Mouse (Mus musculus) ovary, adult 2 months (tissue): Measurements from ENCODE around the gene Gmpr2. TPM values are rescaled to one million over a fixed set of nuclear protein-coding genes. Genes with fewer than 3 reads are reported as not detected.

Source experiments
- polyA plus RNA-seq: library from polyadenylated mRNA; depleted of rRNA; stranded (reverse); fragments of >200 nt; gene quantifications from 2 replicates; pipeline ENCODE4 v1.2.3, GENCODE M21; 2012; rRNA removed

Gene Gmpr2
- 13.6 and 17.9 TPM in 2 replicates for polyA plus RNA-seq

GRCm38 (mm10) chr14:55671833-55672740 lies at the start of gene Gmpr2, which contains the start of gene Nedd8:
Gene Gmpr2 (plus strand): TSS chr14:55671941.
Gene Nedd8 (minus strand): TSS chr14:55672124.

GRCm38 (mm10) chr14:55635523-55636007 lies 36.2 kb upstream of the Gmpr2 start, which contains the start of gene Ipo4:
Gene Ipo4 (minus strand): TSS chr14:55635957.

DNA sequence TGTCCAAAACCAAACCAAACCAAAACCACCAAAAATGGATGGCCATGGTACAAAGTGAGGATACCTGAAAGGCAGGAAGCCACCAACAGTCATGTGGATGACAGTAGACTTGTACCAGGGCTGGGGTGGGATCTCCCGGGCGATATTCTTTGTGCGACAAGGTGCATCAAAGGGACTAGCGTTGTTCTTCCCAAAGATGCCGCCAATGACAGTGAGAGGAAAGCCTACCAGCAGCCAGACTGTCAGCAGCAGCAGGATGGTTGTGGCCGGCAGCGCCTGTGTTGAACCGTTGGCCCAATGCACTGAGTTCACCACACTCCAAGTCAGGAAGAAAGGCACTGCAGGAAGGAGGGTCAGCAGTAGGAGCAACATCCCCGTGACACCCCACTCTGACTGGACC lies 33.9 kb upstream of the Gmpr2 start, which contains the start of gene Gm49378:
TSS of gene Gm49378 (minus strand) at position 101 of the 400 bp plus-strand sequence.

GRCm38 (mm10) chr14:55643060-55643907 lies 28.5 kb upstream of the Gmpr2 start, which contains the start of gene Tm9sf1:
Gene Tm9sf1 (minus strand): TSS chr14:55643806.

DNA sequence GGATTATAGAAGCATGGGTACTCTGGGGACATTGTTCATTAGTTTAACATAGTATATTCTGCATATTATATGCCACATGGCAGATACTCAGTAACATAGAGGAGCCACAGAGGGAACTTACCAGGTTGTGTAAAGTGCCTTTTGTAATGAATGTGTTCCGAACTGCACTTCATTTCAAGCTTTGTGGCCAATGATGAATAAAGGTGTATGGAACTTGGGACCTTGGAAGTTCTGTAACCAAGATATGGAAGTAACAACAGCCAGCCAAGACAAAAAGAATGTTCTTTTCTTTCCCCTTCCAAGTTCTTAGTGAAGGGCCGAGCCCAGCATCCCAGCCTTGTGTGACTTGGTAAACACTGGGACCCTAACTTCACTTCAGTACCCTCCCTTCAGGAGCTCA lies 21.9 kb upstream of the Gmpr2 start, which contains the start of gene Tssk4:
TSS of gene Tssk4 (plus strand) at position 301 of the 400 bp plus-strand sequence.

GRCm38 (mm10) chr14:55659960-55660573 lies 11.7 kb upstream of the Gmpr2 start, which contains the start of gene Mdp1:
Gene Mdp1 (minus strand): TSS chr14:55660508.

DNA sequence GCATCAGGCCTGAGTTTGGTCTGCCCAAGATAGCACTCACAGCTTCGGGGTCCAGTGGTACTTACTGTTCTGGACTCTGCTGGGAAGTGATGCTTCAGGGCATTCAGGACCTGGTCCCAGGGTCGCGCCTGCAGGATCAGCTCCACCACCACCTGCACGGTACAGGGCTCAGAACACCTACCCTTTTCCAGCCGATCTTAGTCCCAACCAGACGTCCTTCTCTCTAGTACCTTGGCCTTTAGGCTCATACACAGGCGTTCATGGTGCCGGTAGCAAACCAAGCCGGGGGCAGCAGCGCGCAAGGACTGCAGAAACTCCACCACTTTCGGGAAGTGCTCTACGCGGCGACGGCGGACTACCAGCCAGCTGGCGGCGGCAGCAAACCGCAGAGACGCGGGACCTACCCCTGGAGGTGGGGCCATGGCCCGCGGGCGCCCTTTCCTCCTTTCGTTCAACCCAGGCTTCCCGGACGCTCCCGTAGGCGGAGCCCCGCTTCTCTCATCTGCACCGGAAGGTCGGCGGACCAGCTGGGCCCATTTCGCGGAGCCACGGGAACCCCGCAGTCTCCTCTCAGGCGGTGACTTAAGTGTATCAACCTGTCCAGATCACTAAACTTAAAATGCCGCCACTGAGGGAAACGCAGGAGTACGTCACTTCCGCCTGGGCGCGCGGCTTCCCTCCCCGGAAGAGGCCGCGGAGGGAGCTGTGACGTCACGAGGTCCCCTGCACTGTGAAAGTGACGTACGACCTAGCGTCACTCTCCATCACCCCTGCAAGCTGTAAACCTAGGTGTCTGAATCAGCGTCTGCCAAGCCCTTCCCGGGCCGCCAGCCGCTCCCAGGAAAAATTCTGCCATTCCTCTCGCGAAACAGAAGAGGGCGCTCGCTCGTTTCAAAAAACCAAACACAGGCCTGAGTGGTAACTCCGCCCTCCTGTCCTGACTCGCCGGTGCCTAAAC lies 9.7 kb downstream of the Gmpr2 start, which contains the start of gene Tinf2:
TSS of gene Tinf2 (minus strand) at position 661 of the 958 bp plus-strand sequence.

GRCm38 (mm10) chr14:55713729-55714122 lies 42.0 kb downstream of the Gmpr2 start, which contains the start of gene Tgm1:
Gene Tgm1 (minus strand): TSS chr14:55713926.

DNA sequence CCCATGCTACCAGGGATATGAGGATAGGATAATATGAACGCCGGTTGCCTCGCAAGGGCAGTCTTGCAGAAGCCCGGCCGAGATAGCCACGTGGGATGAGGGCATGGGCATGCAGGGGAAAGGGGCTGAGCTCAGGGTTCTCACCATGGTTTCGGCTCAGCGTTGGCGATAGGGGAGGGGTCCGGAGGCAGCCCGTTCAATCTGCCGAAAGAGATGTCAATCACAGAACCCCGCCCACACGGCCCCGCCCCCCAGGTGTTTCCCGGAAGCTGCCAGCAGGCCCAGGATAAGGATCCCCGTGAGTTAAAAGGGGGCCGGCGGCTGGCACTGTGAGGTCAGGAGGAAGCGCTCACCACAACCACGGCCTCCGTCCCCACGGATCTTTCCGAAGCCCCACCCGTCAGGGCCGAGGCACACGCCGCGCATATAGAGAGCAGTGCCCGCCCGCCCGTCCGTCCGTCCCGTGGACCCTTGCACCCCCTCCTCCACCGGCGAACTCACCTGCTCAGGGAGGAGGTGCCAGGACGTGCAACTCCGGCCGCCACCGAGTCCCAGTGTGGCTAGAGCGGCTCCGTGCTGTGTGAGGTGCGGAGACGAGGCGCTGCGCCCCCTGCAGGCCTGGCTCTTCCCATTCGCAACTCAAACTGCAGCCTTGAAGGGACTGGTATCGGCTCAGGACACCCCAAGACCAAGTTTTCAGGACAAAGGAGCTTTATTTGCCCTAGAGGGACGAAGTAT lies 50.1 kb downstream of the Gmpr2 start, which contains the start of gene Rabggta:
TSS of gene Rabggta (minus strand) at position 564 of the 738 bp plus-strand sequence.

Other genes starting within 250 kb of the Gmpr2 start
- 33.2 and 44.9 TPM in 2 replicates for gene Dhrs4, start 193.2 kb upstream of the Gmpr2 start, polyA plus RNA-seq
- 30.9 and 45.4 TPM in 2 replicates for gene Carmil3, start 181.3 kb upstream of the Gmpr2 start, polyA plus RNA-seq
- 0.11 and 0.29 TPM in 2 replicates for gene Cpne6, start 161.5 kb upstream of the Gmpr2 start, polyA plus RNA-seq
- 0.25 and 0.51 TPM in 2 replicates for gene Nrl, start 147.0 kb upstream of the Gmpr2 start, polyA plus RNA-seq
- gene Pck2, start 131.7 kb upstream of the Gmpr2 start, polyA plus RNA-seq: 114 and 117 TPM in 2 replicates
- gene Dcaf11, start 111.9 kb upstream of the Gmpr2 start, polyA plus RNA-seq: 107 and 112 TPM in 2 replicates
- gene A730061H03Rik, start 111.5 kb upstream of the Gmpr2 start, polyA plus RNA-seq: 1.3 and 2.9 TPM in 2 replicates
- gene Fitm1, start 96.3 kb upstream of the Gmpr2 start, polyA plus RNA-seq: 1.9 and 2.0 TPM in 2 replicates
- gene Psme1, start 93.8 kb upstream of the Gmpr2 start, polyA plus RNA-seq: 58.3 and 96.0 TPM in 2 replicates
- gene Emc9, start 86.6 kb upstream of the Gmpr2 start, polyA plus RNA-seq: 19.9 and 28.3 TPM in 2 replicates
- gene Psme2, start 80.8 kb upstream of the Gmpr2 start, polyA plus RNA-seq: 46.8 and 51.0 TPM in 2 replicates
- 42.3 and 49.7 TPM in 2 replicates for gene Rnf31, start 80.2 kb upstream of the Gmpr2 start, polyA plus RNA-seq
- 65.1 and 79.5 TPM in 2 replicates for gene Irf9, start 68.4 kb upstream of the Gmpr2 start, polyA plus RNA-seq
- 6.2 and 9.8 TPM in 2 replicates for gene Rec8, start 53.9 kb upstream of the Gmpr2 start, polyA plus RNA-seq
- gene Ipo4, start 36.0 kb upstream of the Gmpr2 start, polyA plus RNA-seq: 164 and 192 TPM in 2 replicates
- gene Gm49378, start 34.0 kb upstream of the Gmpr2 start, polyA plus RNA-seq: 26.7 and 33.9 TPM in 2 replicates
- gene Tm9sf1, start 28.1 kb upstream of the Gmpr2 start, polyA plus RNA-seq: 122 and 137 TPM in 2 replicates
- 0.90 and 1.4 TPM in 2 replicates for gene Tssk4, start 21.8 kb upstream of the Gmpr2 start, polyA plus RNA-seq
- gene Mdp1, start 11.4 kb upstream of the Gmpr2 start, polyA plus RNA-seq: 16.1 and 21.4 TPM in 2 replicates
- gene Nedd8, start 183 bp downstream of the Gmpr2 start, polyA plus RNA-seq: 199 and 293 TPM in 2 replicates
- gene Tinf2, start 9.9 kb downstream of the Gmpr2 start, polyA plus RNA-seq: 10.7 and 14.9 TPM in 2 replicates
- 1.5 and 1.9 TPM in 2 replicates for gene Tgm1, start 42.0 kb downstream of the Gmpr2 start, polyA plus RNA-seq
- gene Rabggta, start 50.3 kb downstream of the Gmpr2 start, polyA plus RNA-seq: 47.9 and 58.1 TPM in 2 replicates
- gene Dhrs1, start 73.7 kb downstream of the Gmpr2 start, polyA plus RNA-seq: 42.0 and 65.0 TPM in 2 replicates
- 14.0 and 19.1 TPM in 2 replicates for gene Nop9, start 73.8 kb downstream of the Gmpr2 start, polyA plus RNA-seq
- gene Cideb, start 86.5 kb downstream of the Gmpr2 start, polyA plus RNA-seq: 1.9 TPM in 2 replicates
- gene Ltb4r2, start 89.5 kb downstream of the Gmpr2 start, polyA plus RNA-seq: 0.84 and 1.5 TPM in 2 replicates
- 2.2 and 2.8 TPM in 2 replicates for gene Ltb4r1, start 94.0 kb downstream of the Gmpr2 start, polyA plus RNA-seq
- gene Adcy4, start 112.2 kb downstream of the Gmpr2 start, polyA plus RNA-seq: 16.8 and 28.3 TPM in 2 replicates
- gene Ripk3, start 116.9 kb downstream of the Gmpr2 start, polyA plus RNA-seq: 9.8 and 12.0 TPM in 2 replicates
- gene Nfatc4, start 151.2 kb downstream of the Gmpr2 start, polyA plus RNA-seq: 48.6 and 49.5 TPM in 2 replicates
- 16.1 and 17.4 TPM in 2 replicates for gene Nynrin, start 182.1 kb downstream of the Gmpr2 start, polyA plus RNA-seq
- gene Cbln3, start 212.5 kb downstream of the Gmpr2 start, polyA plus RNA-seq: 0.63 and 0.67 TPM in 2 replicates
- gene Khnyn, start 213.0 kb downstream of the Gmpr2 start, polyA plus RNA-seq: 21.0 and 21.5 TPM in 2 replicates
- 44.7 and 46.6 TPM in 2 replicates for gene Sdr39u1, start 228.4 kb downstream of the Gmpr2 start, polyA plus RNA-seq